Mouse (Mus musculus): ENCODE measurements around the gene Ttc39b. TPM values are rescaled to one million over a fixed set of nuclear protein-coding genes. Genes with fewer than 3 reads are reported as not detected.

Gene Ttc39b
- polyA plus RNA-seq, 1 experiment, result 4.1 TPM

GRCm38 (mm10) chr4:83206416-83206802, 117.6 kb downstream of the Ttc39b start:
- WGBS, result 77% methylated on average over 2 of the region's 2 CpGs
- Histone ChIP-seq H3K4me3 (ENCODE audit: extremely low read depth, insufficient read depth, insufficient read length) (no peak overlapping the region), H3K4me1 (ENCODE audit: control insufficient read depth, insufficient read depth, insufficient read length) (no peaks in the 10 kb centered on the region), H3K27me3 (ENCODE audit: control insufficient read depth, insufficient read depth, low read length) (no peaks in the 10 kb centered on the region), H3K36me3 (ENCODE audit: control insufficient read depth, insufficient read depth, low read length) (no peaks in the 10 kb centered on the region), H3K27ac (ENCODE audit: insufficient read depth, low read length) (no peak overlapping the region)
- DNase-seq (ENCODE audit: low read depth in 1 of 2, low spot score in 2 of 2), result no peak
- TF ChIP-seq POLR2A (IDR thresholded peaks at IDR 0.05; ENCODE audit: low read depth, low read length) (no peak), CTCF (IDR thresholded peaks at IDR 0.05; ENCODE audit: extremely low read depth, insufficient read depth, insufficient read length, insufficient replicate concordance) (no peak)

DNA sequence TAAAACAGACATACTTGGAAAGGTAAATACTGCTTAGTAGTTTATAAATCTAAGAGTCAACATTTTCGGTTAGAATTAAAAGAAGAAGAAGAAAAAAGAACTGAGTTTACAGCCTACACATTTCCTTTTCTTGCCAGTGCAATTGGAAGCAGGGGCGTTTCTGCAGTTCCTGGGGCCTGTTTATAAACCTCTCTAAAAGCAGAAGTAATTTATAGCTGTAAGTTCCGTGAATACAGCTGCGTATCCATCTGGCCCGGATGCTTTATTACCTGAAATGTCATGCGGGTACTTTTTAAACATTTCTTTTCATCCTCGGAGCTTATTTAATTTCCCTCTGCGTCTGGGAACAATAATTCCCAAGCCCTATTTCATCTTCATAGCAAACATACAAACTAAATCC, 124.7 kb downstream of the Ttc39b start:
- TF ChIP-seq CTCF (IDR thresholded peaks at IDR 0.05; ENCODE audit: extremely low read depth, insufficient read depth, insufficient read length, insufficient replicate concordance) (no peak), POLR2A (IDR thresholded peaks at IDR 0.05; ENCODE audit: low read depth, low read length) (no peak)
- 7% methylated on average over 8 of the region's 8 CpGs for WGBS
- H3K36me3 ChIP-seq (ENCODE audit: control insufficient read depth, insufficient read depth, low read length), result no peaks in the 10 kb centered on the region

DNA sequence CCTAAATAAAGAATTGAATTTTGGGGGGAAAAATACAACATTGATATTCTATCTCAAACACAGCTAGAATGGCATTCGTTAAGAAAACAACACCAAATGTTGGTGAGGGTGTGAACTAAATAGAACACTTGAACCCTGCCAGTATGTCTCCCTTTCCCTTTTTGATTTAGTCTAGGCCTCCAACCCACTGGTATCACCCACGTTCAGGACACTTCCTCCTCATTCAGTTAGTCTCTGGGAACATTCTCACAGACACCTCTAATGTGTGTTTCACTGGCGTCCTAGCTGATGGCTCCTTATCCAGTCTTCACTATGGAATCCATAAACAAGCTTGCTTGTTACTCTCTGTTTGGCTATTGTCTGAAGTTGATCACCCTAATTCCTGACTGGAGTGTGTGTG, 125.9 kb downstream of the Ttc39b start:
- no peak overlapping the region for H3K4me3 ChIP-seq (ENCODE audit: extremely low read depth, insufficient read depth, insufficient read length)
- TF ChIP-seq POLR2A (IDR thresholded peaks at IDR 0.05; ENCODE audit: low read depth, low read length) (no peak), CTCF (IDR thresholded peaks at IDR 0.05; ENCODE audit: extremely low read depth, insufficient read depth, insufficient read length, insufficient replicate concordance) (no peak)
- H3K4me1 ChIP-seq (ENCODE audit: control insufficient read depth, insufficient read depth, insufficient read length), result no peaks in the 10 kb centered on the region
- H3K27ac ChIP-seq (ENCODE audit: insufficient read depth, low read length), result no peak overlapping the region
- 66% methylated on average over 3 of the region's 3 CpGs for WGBS
- H3K36me3 ChIP-seq (ENCODE audit: control insufficient read depth, insufficient read depth, low read length), result no peaks in the 10 kb centered on the region
- no peaks in the 10 kb centered on the region for H3K27me3 ChIP-seq (ENCODE audit: control insufficient read depth, insufficient read depth, low read length)
- DNase-seq (ENCODE audit: low read depth in 1 of 2, low spot score in 2 of 2), result no peak

More for the DNA sequence above, 124.7 kb downstream of the Ttc39b start:
- H3K27ac ChIP-seq (ENCODE audit: insufficient read depth, low read length), result no peak overlapping the region
- no peak overlapping the region for H3K4me3 ChIP-seq (ENCODE audit: extremely low read depth, insufficient read depth, insufficient read length)
- no peaks in the 10 kb centered on the region for H3K27me3 ChIP-seq (ENCODE audit: control insufficient read depth, insufficient read depth, low read length)
- no peak for DNase-seq (ENCODE audit: low read depth in 1 of 2, low spot score in 2 of 2)
- H3K4me1 ChIP-seq (ENCODE audit: control insufficient read depth, insufficient read depth, insufficient read length), result no peaks in the 10 kb centered on the region

GRCm38 (mm10) chr4:83189736-83190135, 134.3 kb downstream of the Ttc39b start:
- 76% methylated on average over 2 of the region's 2 CpGs for WGBS
- no peak overlapping the region for H3K27ac ChIP-seq (ENCODE audit: insufficient read depth, low read length)
- DNase-seq (ENCODE audit: low read depth in 1 of 2, low spot score in 2 of 2), result no peak
- TF ChIP-seq POLR2A (IDR thresholded peaks at IDR 0.05; ENCODE audit: low read depth, low read length) (no peak), CTCF (IDR thresholded peaks at IDR 0.05; ENCODE audit: extremely low read depth, insufficient read depth, insufficient read length, insufficient replicate concordance) (no peak)
- no peaks in the 10 kb centered on the region for H3K27me3 ChIP-seq (ENCODE audit: control insufficient read depth, insufficient read depth, low read length)
- H3K4me1 ChIP-seq (ENCODE audit: control insufficient read depth, insufficient read depth, insufficient read length), result no peaks in the 10 kb centered on the region
- H3K36me3 ChIP-seq (ENCODE audit: control insufficient read depth, insufficient read depth, low read length), result no peaks in the 10 kb centered on the region
- H3K4me3 ChIP-seq (ENCODE audit: extremely low read depth, insufficient read depth, insufficient read length), result no peak overlapping the region

- 57% methylated on average over 1 of the region's 1 CpGs for WGBS
- no peaks in the 10 kb centered on the region for H3K4me1 ChIP-seq (ENCODE audit: control insufficient read depth, insufficient read depth, insufficient read length)
- TF ChIP-seq CTCF (IDR thresholded peaks at IDR 0.05; ENCODE audit: extremely low read depth, insufficient read depth, insufficient read length, insufficient replicate concordance), result no peak
- no peak for TF ChIP-seq POLR2A (IDR thresholded peaks at IDR 0.05; ENCODE audit: low read depth, low read length)
Measured at GRCm38 (mm10) chr4:83187324-83187723, 136.7 kb downstream of the Ttc39b start.

DNA sequence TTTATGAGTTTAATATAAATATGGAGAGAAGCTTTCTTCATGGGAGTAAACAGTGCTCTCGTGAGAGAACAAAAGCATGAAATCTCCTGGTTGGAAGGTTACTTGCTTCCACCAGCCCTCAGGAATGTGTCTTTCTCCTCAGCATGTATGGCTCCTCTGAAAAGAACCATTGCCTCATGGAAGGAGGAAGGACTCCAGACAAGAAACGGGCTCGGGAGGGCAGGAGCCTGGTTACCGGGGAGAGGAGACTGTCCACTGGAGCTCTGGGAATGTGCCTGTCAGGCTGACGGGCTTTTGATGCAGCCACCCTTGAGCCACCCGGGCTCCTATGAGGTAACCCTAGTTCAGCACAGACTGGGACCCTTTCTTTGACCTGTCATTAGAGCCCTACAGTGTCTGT, 137.6 kb downstream of the Ttc39b start:
- DNase-seq (ENCODE audit: low read depth in 1 of 2, low spot score in 2 of 2), result no peak
- TF ChIP-seq POLR2A (IDR thresholded peaks at IDR 0.05; ENCODE audit: low read depth, low read length), result no peak
- TF ChIP-seq CTCF (IDR thresholded peaks at IDR 0.05; ENCODE audit: extremely low read depth, insufficient read depth, insufficient read length, insufficient replicate concordance), result no peak
- WGBS, result 82% methylated on average over 6 of the region's 6 CpGs
- Histone ChIP-seq H3K4me3 (ENCODE audit: extremely low read depth, insufficient read depth, insufficient read length) (no peak overlapping the region), H3K4me1 (ENCODE audit: control insufficient read depth, insufficient read depth, insufficient read length) (no peaks in the 10 kb centered on the region), H3K27ac (ENCODE audit: insufficient read depth, low read length) (no peak overlapping the region), H3K36me3 (ENCODE audit: control insufficient read depth, insufficient read depth, low read length) (no peaks in the 10 kb centered on the region), H3K27me3 (ENCODE audit: control insufficient read depth, insufficient read depth, low read length) (no peaks in the 10 kb centered on the region)

More at GRCm38 (mm10) chr4:83187324-83187723, 136.7 kb downstream of the Ttc39b start:
- no peaks in the 10 kb centered on the region for H3K27me3 ChIP-seq (ENCODE audit: control insufficient read depth, insufficient read depth, low read length)
- no peak overlapping the region for H3K4me3 ChIP-seq (ENCODE audit: extremely low read depth, insufficient read depth, insufficient read length)
- H3K36me3 ChIP-seq (ENCODE audit: control insufficient read depth, insufficient read depth, low read length), result no peaks in the 10 kb centered on the region
- H3K27ac ChIP-seq (ENCODE audit: insufficient read depth, low read length), result no peak overlapping the region
- DNase-seq (ENCODE audit: low read depth in 1 of 2, low spot score in 2 of 2), result no peak

DNA sequence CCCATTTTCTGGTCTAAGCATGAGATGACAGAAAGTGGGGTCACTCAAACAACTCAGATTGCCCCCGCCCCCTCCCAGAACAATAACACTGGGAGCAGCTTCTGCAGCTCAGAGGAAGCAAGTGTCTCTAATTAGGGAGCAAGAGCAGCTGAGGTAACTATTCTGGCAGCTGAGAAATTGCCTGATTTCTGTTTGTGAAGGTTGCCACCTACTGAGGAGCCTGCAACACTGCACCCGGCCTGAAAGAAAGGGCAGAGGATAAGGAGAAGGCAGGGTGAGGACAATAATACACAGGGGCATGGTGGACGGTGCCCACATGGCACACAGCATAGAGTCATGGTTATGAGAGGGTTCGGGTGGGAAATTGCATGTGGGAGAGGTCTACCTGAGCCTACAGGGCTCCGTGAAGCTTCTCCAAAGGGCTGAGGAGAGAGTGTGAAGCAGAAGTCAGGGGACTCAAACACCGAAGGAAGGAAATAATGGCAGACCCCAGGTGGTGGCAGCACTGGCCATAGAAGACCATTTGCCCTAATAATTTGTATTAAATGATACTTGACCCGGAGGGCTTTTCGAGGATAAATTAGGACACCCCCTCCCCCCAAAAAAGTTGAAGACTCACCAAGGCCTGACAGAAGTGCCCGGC, 140.6 kb downstream of the Ttc39b start:
- 45% methylated on average over 9 of the region's 9 CpGs for WGBS
- no peaks in the 10 kb centered on the region for H3K27me3 ChIP-seq (ENCODE audit: control insufficient read depth, insufficient read depth, low read length)
- no peaks in the 10 kb centered on the region for H3K36me3 ChIP-seq (ENCODE audit: control insufficient read depth, insufficient read depth, low read length)
- no peaks in the 10 kb centered on the region for H3K4me1 ChIP-seq (ENCODE audit: control insufficient read depth, insufficient read depth, insufficient read length)
- DNase-seq (ENCODE audit: low read depth in 1 of 2, low spot score in 2 of 2), result no peak
- no peak for TF ChIP-seq POLR2A (IDR thresholded peaks at IDR 0.05; ENCODE audit: low read depth, low read length)
- TF ChIP-seq CTCF (IDR thresholded peaks at IDR 0.05; ENCODE audit: extremely low read depth, insufficient read depth, insufficient read length, insufficient replicate concordance), result no peak; the same call in 1 of the 2 replicates
- no peak overlapping the region for H3K27ac ChIP-seq (ENCODE audit: insufficient read depth, low read length)
- no peak overlapping the region for H3K4me3 ChIP-seq (ENCODE audit: extremely low read depth, insufficient read depth, insufficient read length)

Data from spleen, adult 2 months (tissue).